Mouse (Mus musculus) MEL (cell line): ENCODE results near the gene Hsd11b2. TPM values are rescaled to one million over a fixed set of nuclear protein-coding genes. Genes with fewer than 3 reads are reported as not detected.

Experiments used
- DNase-seq: peaks from one replicate; pipeline ENCODE4 v3.0.0; 2011; ENCODE audit warnings: low read depth, low spot score
- H3K27ac ChIP-seq: 2 replicates; pipeline ENCODE4 v1.5.1; 2012; ENCODE audit warnings: low read depth, mild to moderate bottlenecking, control low read depth, low read length, moderate library complexity; ENCODE audit not compliant: control insufficient read depth
- H3K27me3 ChIP-seq, 2 experiments: fragments of 150-350 bp in 1 of 2; sonication (generic) in 1 of 2; 2 replicates each; pipeline ENCODE4 v1.6.1; 2012; ENCODE audit warnings: low read length in 2 of 2, mild to moderate bottlenecking in 2 of 2, improper control_type of control experiment in 1 of 2, moderate library complexity in 1 of 2; ENCODE audit not compliant: insufficient read depth in 2 of 2, control insufficient read depth in 1 of 2
- H3K36me3 ChIP-seq, 2 experiments: 2 replicates each; pipeline ENCODE4 v1.6.1; 2012 to 2014; ENCODE audit warnings: low read length in 2 of 2, improper control_type of control experiment in 1 of 2, inconsistent platforms in 1 of 2, mild to moderate bottlenecking in 1 of 2; ENCODE audit not compliant: insufficient read depth in 2 of 2, control insufficient read depth in 1 of 2
- H3K4me1 ChIP-seq, 2 experiments: fragments of 150-350 bp in 1 of 2; sonication (generic) in 1 of 2; 2 replicates each; pipeline ENCODE4 v1.6.1; 2012; ENCODE audit warnings: low read length in 2 of 2, improper control_type of control experiment in 1 of 2, mild to moderate bottlenecking in 1 of 2; ENCODE audit not compliant: insufficient read depth in 2 of 2, control insufficient read depth in 1 of 2
- H3K4me3 ChIP-seq, 2 experiments: fragments of 150-350 bp in 1 of 2; sonication (generic) in 1 of 2; 2 replicates each; pipeline ENCODE4 v1.5.1; 2012; ENCODE audit warnings: low read depth in 2 of 2, low read length in 2 of 2, mild to moderate bottlenecking in 2 of 2, moderate library complexity in 2 of 2, control low read depth in 1 of 2, improper control_type of control experiment in 1 of 2; ENCODE audit not compliant: control insufficient read depth in 1 of 2, insufficient read depth in 1 of 2
- H3K79me2 ChIP-seq: 2 replicates; pipeline ENCODE4 v1.6.1; 2012; ENCODE audit warnings: mild to moderate bottlenecking, low read length, moderate library complexity; ENCODE audit not compliant: control insufficient read depth, poor library complexity, insufficient read depth
- H3K9ac ChIP-seq: 2 replicates; pipeline ENCODE4 v1.6.1; 2012; ENCODE audit warnings: low read depth, mild to moderate bottlenecking, control low read depth, low read length, moderate library complexity; ENCODE audit not compliant: control insufficient read depth, poor library complexity, severe bottlenecking
- H3K9me3 ChIP-seq: fragments of 150-350 bp; sonication (generic); replicated peaks from 2 replicates; pipeline ENCODE4 v1.6.1; 2012; ENCODE audit warnings: mild to moderate bottlenecking, low read length, improper control_type of control experiment, moderate library complexity; ENCODE audit not compliant: insufficient read depth
- BHLHE40 ChIP-seq: IDR thresholded peaks from 2 replicates; pipeline ENCODE4 v1.6.1; 2012; ENCODE audit warnings: low read depth, mild to moderate bottlenecking, inconsistent platforms, low read length, improper control_type of control experiment, borderline replicate concordance
- CHD1 ChIP-seq: IDR thresholded peaks from 2 replicates; pipeline ENCODE4 v1.6.1; 2012; ENCODE audit warnings: low read depth, mild to moderate bottlenecking, inconsistent platforms, low read length, improper control_type of control experiment
- E2F4 ChIP-seq: IDR thresholded peaks from 2 replicates; pipeline ENCODE4 v1.6.1; 2011; ENCODE audit warnings: low read depth, low read length, improper control_type of control experiment, borderline replicate concordance
- ETS1 ChIP-seq: IDR thresholded peaks from 2 replicates; pipeline ENCODE4 v1.6.1; 2012; ENCODE audit warnings: low read depth, mild to moderate bottlenecking, inconsistent platforms, low read length, improper control_type of control experiment, moderate library complexity
- GABPA ChIP-seq: IDR thresholded peaks from 2 replicates; pipeline ENCODE4 v1.6.1; 2012; ENCODE audit warnings: low read depth, mild to moderate bottlenecking, inconsistent platforms, low read length, improper control_type of control experiment, moderate library complexity
- GATA1 ChIP-seq: IDR thresholded peaks from 2 replicates; pipeline ENCODE4 v1.6.1; 2011; ENCODE audit warnings: low read depth, low read length, improper control_type of control experiment
- HCFC1 ChIP-seq: IDR thresholded peaks from 2 replicates; pipeline ENCODE4 v1.6.1; 2012; ENCODE audit warnings: low read depth, mild to moderate bottlenecking, inconsistent platforms, low read length, improper control_type of control experiment, moderate library complexity
- JUND ChIP-seq: IDR thresholded peaks from 2 replicates; pipeline ENCODE4 v1.6.1; 2011; ENCODE audit warnings: low read depth, mild to moderate bottlenecking, improper control_type of control experiment, low read length
- MAFK ChIP-seq: IDR thresholded peaks from 2 replicates; pipeline ENCODE4 v1.6.1; 2011; ENCODE audit warnings: low read depth, mild to moderate bottlenecking, low read length, improper control_type of control experiment, borderline replicate concordance
- MAX ChIP-seq: IDR thresholded peaks from 2 replicates; pipeline ENCODE4 v1.6.1; 2011; ENCODE audit warnings: low read length, improper control_type of control experiment
- MAZ ChIP-seq: IDR thresholded peaks from 2 replicates; pipeline ENCODE4 v1.6.1; 2012; ENCODE audit warnings: low read depth, mild to moderate bottlenecking, inconsistent platforms, low read length, improper control_type of control experiment
- MXI1 ChIP-seq: IDR thresholded peaks from 2 replicates; pipeline ENCODE4 v1.6.1; 2011; ENCODE audit warnings: mild to moderate bottlenecking, low read depth, low read length, improper control_type of control experiment
- NELFE ChIP-seq: IDR thresholded peaks from 2 replicates; pipeline ENCODE4 v1.6.1; 2011; ENCODE audit warnings: low read depth, low read length, improper control_type of control experiment
- NRF1 ChIP-seq: IDR thresholded peaks from 2 replicates; pipeline ENCODE4 v1.6.1; 2014; ENCODE audit warnings: low read depth, mild to moderate bottlenecking, inconsistent platforms, low read length, improper control_type of control experiment, moderate library complexity; ENCODE audit not compliant: poor library complexity, insufficient read depth, severe bottlenecking
- POLR2AphosphoS2 ChIP-seq: IDR thresholded peaks from 2 replicates; pipeline ENCODE4 v1.6.1; 2011; ENCODE audit warnings: low read length, improper control_type of control experiment
- RAD21 ChIP-seq: IDR thresholded peaks from 2 replicates; pipeline ENCODE4 v1.6.1; 2011; ENCODE audit warnings: mild to moderate bottlenecking, low read depth, low read length, improper control_type of control experiment
- RCOR1 ChIP-seq: IDR thresholded peaks from 2 replicates; pipeline ENCODE4 v1.6.1; 2012; ENCODE audit warnings: low read depth, mild to moderate bottlenecking, inconsistent platforms, low read length, improper control_type of control experiment
- SIN3A ChIP-seq: IDR thresholded peaks from 2 replicates; pipeline ENCODE4 v1.6.1; 2012; ENCODE audit warnings: low read length, improper control_type of control experiment, inconsistent platforms
- SMC3 ChIP-seq: IDR thresholded peaks from 2 replicates; pipeline ENCODE4 v1.6.1; 2011; ENCODE audit warnings: low read depth, low read length, improper control_type of control experiment
- TCF12 ChIP-seq: IDR thresholded peaks from 2 replicates; pipeline ENCODE4 v1.6.1; 2014; ENCODE audit warnings: low read depth, mild to moderate bottlenecking, inconsistent platforms, low read length, improper control_type of control experiment, moderate library complexity
- UBTF ChIP-seq: IDR thresholded peaks from 2 replicates; pipeline ENCODE4 v1.6.1; 2012; ENCODE audit warnings: low read depth, mild to moderate bottlenecking, inconsistent platforms, low read length, improper control_type of control experiment, moderate library complexity, borderline replicate concordance; ENCODE audit not compliant: insufficient read depth
- USF1 ChIP-seq: IDR thresholded peaks from 2 replicates; pipeline ENCODE4 v1.6.1; 2014; ENCODE audit warnings: low read depth, mild to moderate bottlenecking, inconsistent platforms, low read length, improper control_type of control experiment, moderate library complexity
- USF2 ChIP-seq, 2 experiments: IDR thresholded peaks; 2 replicates each; pipeline ENCODE4 v1.6.1; 2011 to 2012; ENCODE audit warnings: improper control_type of control experiment in 2 of 2, low read length in 2 of 2, borderline replicate concordance in 1 of 2, inconsistent platforms in 1 of 2, low read depth in 1 of 2, mild to moderate bottlenecking in 1 of 2; ENCODE audit not compliant: insufficient read depth in 1 of 2
- ZC3H11A ChIP-seq: IDR thresholded peaks from 2 replicates; pipeline ENCODE4 v1.6.1; 2012; ENCODE audit warnings: low read depth, mild to moderate bottlenecking, inconsistent platforms, low read length, improper control_type of control experiment
- ZKSCAN1 ChIP-seq: IDR thresholded peaks from 2 replicates; pipeline ENCODE4 v1.6.1; 2012; ENCODE audit warnings: low read depth, mild to moderate bottlenecking, inconsistent platforms, low read length, improper control_type of control experiment, moderate library complexity
- polyA plus RNA-seq, 2 experiments: library from polyadenylated mRNA; stranded (reverse) in 1 of 2; unstranded in 1 of 2; fragments of >175 nt in 1 of 2; fragments of >200 nt in 1 of 2; gene quantifications; 2 replicates each; pipeline versions ENCODE4 v1.2.1 to v1.2.4; 2012; ENCODE audit warnings: low replicate concordance in 2 of 2, low read depth in 1 of 2; ENCODE audit not compliant: insufficient read length in 2 of 2, insufficient read depth in 1 of 2, missing spikeins in 1 of 2
- total RNA-seq: library from RNA; depleted of rRNA; stranded (reverse); fragments of 300-350 nt; gene quantifications from 2 replicates; pipeline ENCODE4 v1.2.3, GENCODE M21; 2012

The Hsd11b2 gene
- total and polyA plus RNA-seq, 3 experiments, result 0.27 to 2.1 TPM; not detected in 1

GRCm38 (mm10) chr8:105488082-105488481 is 30.5 kb upstream of the Hsd11b2 start:
- peaks cover 0 to 6% of the 10 kb centered on the region in 2 experiments; a peak in 2 of 4 replicates for H3K4me1 ChIP-seq
- H3K9ac ChIP-seq, result no peak overlapping the region
- H3K27ac ChIP-seq, result no peak overlapping the region
- DNase-seq, result no peak
- H3K36me3 ChIP-seq, result no peaks in the 10 kb centered on the region
- H3K27me3 ChIP-seq, result no peaks in the 10 kb centered on the region
- H3K4me3 ChIP-seq, result no peak overlapping the region
- H3K9me3 ChIP-seq, result no peaks in the 10 kb centered on the region
- H3K79me2 ChIP-seq, result no peaks in the 10 kb centered on the region
- TF ChIP-seq GABPA (no peak), E2F4 (no peak), SMC3 (no peak), UBTF (no peak), RCOR1 (no peak), SIN3A (no peak), JUND (no peak), USF2 (IDR thresholded peaks at IDR 0.05; ENCODE audit: borderline replicate concordance in 1 of 2, insufficient read depth in 1 of 2, low read depth in 1 of 2, low read length in 2 of 2) (no peak), TCF12 (no peak), GATA1 (no peak), MAX (no peak), ETS1 (no peak)

GRCm38 (mm10) chr8:105489281-105489680 is 29.3 kb upstream of the Hsd11b2 start:
- DNase-seq, result no peak
- no peaks in the 10 kb centered on the region for H3K9me3 ChIP-seq
- H3K27me3 ChIP-seq, result no peaks in the 10 kb centered on the region
- no peak overlapping the region for H3K4me3 ChIP-seq
- no peak overlapping the region for H3K27ac ChIP-seq
- H3K4me1 ChIP-seq, result peaks cover 0 to 6% of the 10 kb centered on the region in 2 experiments; a peak in 2 of 4 replicates
- TF ChIP-seq ZC3H11A (no peak), BHLHE40 (no peak), CHD1 (no peak), GABPA (no peak), RAD21 (no peak), NELFE (no peak), NRF1 (no peak), MAX (no peak), SIN3A (no peak), USF1 (no peak), RCOR1 (no peak), MXI1 (no peak), MAFK (no peak), ZKSCAN1 (no peak), POLR2AphosphoS2 (no peak), HCFC1 (no peak), MAZ (no peak)
- no peaks in the 10 kb centered on the region for H3K36me3 ChIP-seq
- H3K9ac ChIP-seq, result no peak overlapping the region
- no peaks in the 10 kb centered on the region for H3K79me2 ChIP-seq
